In genomic region chr10:76351953-76352352, GRCm38 (mm10) we compare ENCODE assay signal across 21 mouse cellular contexts. TPM values are rescaled to one million over a fixed set of nuclear protein-coding genes. Genes with fewer than 3 reads are reported as not detected.
A peak's percentile ranks its signal among the peaks of the same experiment; 100 is the strongest.
DNase-seq lines count a peak whose midpoint lies in the region; ATAC-seq and TF ChIP-seq lines count a peak whose summit lies in the region.
"Had no signal": no experiment of that assay in that cellular context is flagged by ENCODE, and none has a peak within 500 bp of the region (broad histone marks: within the 10 kb centered on the region; RNA-seq: fewer than 3 reads in every experiment).

No protein-coding gene starts in this region.

- intact Hi-C loops in gastrocnemius, adult 2 months (cut with DNase I), result no loop called here
- intact Hi-C loops in gastrocnemius, postnatal 36 days (cut with DNase I), result no loop called here

- TF ChIP-seq EP300 in lung, postnatal 0 days (IDR thresholded peaks at IDR 0.05), result no peak

- H3K4me3 ChIP-seq in gastrocnemius, adult 2 months, result no peak overlapping the region
- H3K4me3 ChIP-seq in kidney, adult 2 months (ENCODE audit: insufficient read depth, low read depth, low read length), result no peak overlapping the region
- H3K4me3 ChIP-seq in kidney, embryonic 14.5 days (ENCODE audit: low read length), result no peak overlapping the region
- H3K4me3 ChIP-seq in lung, embryonic 14.5 days (ENCODE audit: low read depth, low read length), result no peak overlapping the region
- no peak overlapping the region for H3K4me3 ChIP-seq in lung, postnatal 0 days (ENCODE audit: low read depth, low read length)
- no peak overlapping the region for H3K4me3 ChIP-seq in forebrain, embryonic 14.5 days (ENCODE audit: low read depth, low read length)
- H3K4me3 ChIP-seq: hindbrain, embryonic 13.5 days; limb, embryonic 13.5 days; liver, embryonic 13.5 days; lung, embryonic 15.5 days; midbrain, embryonic 12.5 days; neural tube, embryonic 12.5 days had no signal

- peaks cover 1% of the 10 kb centered on the region; the same call in 1 of the 2 replicates for H3K36me3 ChIP-seq in kidney, adult 2 months (ENCODE audit: control insufficient read depth, insufficient read depth, low read length)
- H3K36me3 ChIP-seq in kidney, embryonic 14.5 days (ENCODE audit: control insufficient read depth, insufficient read depth, low read length), result peaks cover 68% of the 10 kb centered on the region
- H3K36me3 ChIP-seq in lung, embryonic 14.5 days (ENCODE audit: insufficient read depth), result peaks cover 71% of the 10 kb centered on the region
- H3K36me3 ChIP-seq in lung, postnatal 0 days (ENCODE audit: insufficient read depth, low read length), result peaks cover 40% of the 10 kb centered on the region
- peaks cover 69% of the 10 kb centered on the region for H3K36me3 ChIP-seq in forebrain, embryonic 14.5 days (ENCODE audit: control insufficient read depth, insufficient read depth, low read length)

- TF ChIP-seq CTCF in gastrocnemius, adult 2 months (IDR thresholded peaks at IDR 0.05), result no peak
- TF ChIP-seq CTCF in kidney, adult 2 months (conservative IDR thresholded peaks at IDR 0.05; ENCODE audit: insufficient read depth, insufficient read length, low read depth, low read length), result no peak
- TF ChIP-seq CTCF in lung, embryonic 14.5 days (IDR thresholded peaks at IDR 0.05; ENCODE audit: low read depth), result no peak
- TF ChIP-seq CTCF in lung, postnatal 0 days (IDR thresholded peaks at IDR 0.05), result no peak

- TF ChIP-seq POLR2A in kidney, adult 2 months (IDR thresholded peaks at IDR 0.05; ENCODE audit: low read depth, low read length), result no peak

- no peak overlapping the region for H3K9ac ChIP-seq in kidney, embryonic 14.5 days (ENCODE audit: low read depth, low read length)
- no peak overlapping the region for H3K9ac ChIP-seq in lung, embryonic 14.5 days
- H3K9ac ChIP-seq in lung, postnatal 0 days (replicated peaks; ENCODE audit: low read depth), result no peak overlapping the region
- no peak overlapping the region for H3K9ac ChIP-seq in forebrain, embryonic 14.5 days (ENCODE audit: low read length)
- H3K9ac ChIP-seq: forebrain, postnatal 0 days; hindbrain, embryonic 13.5 days; limb, embryonic 13.5 days; liver, embryonic 13.5 days; lung, embryonic 15.5 days; midbrain, embryonic 12.5 days; neural tube, embryonic 12.5 days had no signal

- no peak for DNase-seq in gastrocnemius, adult 2 months
- DNase-seq in gastrocnemius, postnatal 36 days, result no peak
- peak; percentile 15 for DNase-seq in kidney, adult 2 months
- no peak for DNase-seq in lung, embryonic 14.5 days
- no peak for DNase-seq in lung, postnatal 0 days (ENCODE audit: low spot score)
- DNase-seq in forebrain, embryonic 14.5 days (ENCODE audit: low spot score), result no peak
- DNase-seq in right cerebral cortex, postnatal 10 days (ENCODE audit: low spot score in 2 of 2), result no peak
- DNase-seq: adrenal gland, adult 2 months; cerebellum, adult 9-11 months; forebrain, postnatal 0 days; layer of hippocampus, postnatal 36 days; liver, embryonic 13.5 days; thymus, postnatal 36 days had no signal

- 61% methylated on average over 7 of the region's 7 CpGs for WGBS in kidney, adult 2 months
- 79% methylated on average over 7 of the region's 7 CpGs for WGBS in kidney, embryonic 14.5 days
- WGBS in lung, embryonic 14.5 days, result 63% methylated on average over 7 of the region's 7 CpGs
- WGBS in lung, postnatal 0 days, result 55% methylated on average over 7 of the region's 7 CpGs
- WGBS in forebrain, embryonic 14.5 days, result 88% methylated on average over 7 of the region's 7 CpGs

- no peak overlapping the region for H3K4me2 ChIP-seq in kidney, embryonic 14.5 days (replicated peaks; ENCODE audit: low read depth, low read length)
- H3K4me2 ChIP-seq in lung, embryonic 14.5 days, result no peak overlapping the region
- H3K4me2 ChIP-seq in lung, postnatal 0 days (replicated peaks; ENCODE audit: low read depth, low read length), result no peak overlapping the region
- H3K4me2 ChIP-seq in forebrain, embryonic 14.5 days (ENCODE audit: low read length), result no peak overlapping the region
- H3K4me2 ChIP-seq: hindbrain, embryonic 13.5 days; limb, embryonic 13.5 days; liver, embryonic 13.5 days; lung, embryonic 15.5 days; midbrain, embryonic 12.5 days; neural tube, embryonic 12.5 days had no signal

- peak overlapping the region; percentile 36 for H3K27ac ChIP-seq in gastrocnemius, adult 2 months
- no peak overlapping the region for H3K27ac ChIP-seq in kidney, adult 2 months (ENCODE audit: insufficient read depth, low read depth, low read length)
- H3K27ac ChIP-seq in kidney, embryonic 14.5 days (ENCODE audit: low read depth, low read length), result no peak overlapping the region
- H3K27ac ChIP-seq in lung, embryonic 14.5 days (ENCODE audit: low read depth), result peak overlapping the region; percentile 18; the same call in 1 of the 2 replicates
- no peak overlapping the region for H3K27ac ChIP-seq in lung, postnatal 0 days (ENCODE audit: low read length)
- no peak overlapping the region for H3K27ac ChIP-seq in forebrain, embryonic 14.5 days (ENCODE audit: low read depth, low read length)
- H3K27ac ChIP-seq: hindbrain, embryonic 13.5 days; limb, embryonic 13.5 days; liver, embryonic 13.5 days; lung, embryonic 15.5 days; macrophage; midbrain, embryonic 12.5 days; neural tube, embryonic 12.5 days had no signal

- no peaks in the 10 kb centered on the region for H3K9me3 ChIP-seq in kidney, embryonic 14.5 days (ENCODE audit: control insufficient read depth, low read length)
- H3K9me3 ChIP-seq in lung, embryonic 14.5 days (ENCODE audit: low read depth, low read length), result no peaks in the 10 kb centered on the region
- no peaks in the 10 kb centered on the region for H3K9me3 ChIP-seq in lung, postnatal 0 days (ENCODE audit: low read length)
- no peaks in the 10 kb centered on the region for H3K9me3 ChIP-seq in forebrain, embryonic 14.5 days (replicated peaks; ENCODE audit: control insufficient read depth, low read length)
- H3K9me3 ChIP-seq: hindbrain, embryonic 13.5 days; limb, embryonic 13.5 days; liver, embryonic 13.5 days; lung, embryonic 15.5 days; midbrain, embryonic 12.5 days; neural tube, embryonic 12.5 days had no signal

- ATAC-seq in kidney, embryonic 14.5 days (ENCODE audit: low FRiP score, low TSS enrichment), result no peak
- no peak for ATAC-seq in lung, embryonic 14.5 days (ENCODE audit: insufficient read depth)
- ATAC-seq in lung, postnatal 0 days, result no peak
- no peak for ATAC-seq in forebrain, embryonic 14.5 days
- ATAC-seq: forebrain, postnatal 0 days; inflammation-experienced regulatory T-cells, adult 6 months had no signal

- no peaks in the 10 kb centered on the region for H3K27me3 ChIP-seq in kidney, adult 2 months (replicated peaks; ENCODE audit: control insufficient read depth, insufficient read depth, low read length)
- no peaks in the 10 kb centered on the region for H3K27me3 ChIP-seq in kidney, embryonic 14.5 days (ENCODE audit: control insufficient read depth, insufficient read depth, low read length)
- H3K27me3 ChIP-seq in lung, embryonic 14.5 days (ENCODE audit: insufficient read depth, low read length), result no peaks in the 10 kb centered on the region
- H3K27me3 ChIP-seq in lung, postnatal 0 days (replicated peaks; ENCODE audit: insufficient read depth, low read length), result no peaks in the 10 kb centered on the region
- H3K27me3 ChIP-seq in forebrain, embryonic 14.5 days (replicated peaks; ENCODE audit: control insufficient read depth, insufficient read depth, low read length), result no peaks in the 10 kb centered on the region
- H3K27me3 ChIP-seq: hindbrain, embryonic 13.5 days; limb, embryonic 13.5 days; liver, embryonic 13.5 days; lung, embryonic 15.5 days; midbrain, embryonic 12.5 days; neural tube, embryonic 12.5 days had no signal

- H3K4me1 ChIP-seq in kidney, adult 2 months (ENCODE audit: control insufficient read depth, insufficient read depth, low read length), result no peaks in the 10 kb centered on the region
- no peaks in the 10 kb centered on the region for H3K4me1 ChIP-seq in kidney, embryonic 14.5 days (ENCODE audit: control insufficient read depth, insufficient read depth, low read length)
- H3K4me1 ChIP-seq in lung, embryonic 14.5 days (ENCODE audit: insufficient read depth), result no peaks in the 10 kb centered on the region
- no peaks in the 10 kb centered on the region for H3K4me1 ChIP-seq in lung, postnatal 0 days (ENCODE audit: insufficient read depth, low read depth, low read length)
- H3K4me1 ChIP-seq in forebrain, embryonic 14.5 days (ENCODE audit: control insufficient read depth, insufficient read depth, low read length), result no peaks in the 10 kb centered on the region
- H3K4me1 ChIP-seq: hindbrain, embryonic 13.5 days; limb, embryonic 13.5 days; liver, embryonic 13.5 days; lung, embryonic 15.5 days; midbrain, embryonic 12.5 days; neural tube, embryonic 12.5 days had no signal

RNA-seq across cellular contexts. Expression of gene Dip2a, which starts 6.9 kb away (rescaled TPM):
- 1 to 10 TPM; 3.8 to 5.0 TPM for total RNA-seq in gastrocnemius, adult 2 months (2021)
- 1 to 10 TPM; 3.9 to 5.3 TPM for total RNA-seq in gastrocnemius, postnatal 36 days (2021)
- 13.2 and 15.0 TPM in 2 replicates for polyA plus RNA-seq in kidney, adult 2 months (2012; rRNA removed)
- polyA plus RNA-seq in kidney, embryonic 14.5 days (2014; fragmentation: Nextera tagmentation; extraction: Ambion mirVana), result 5.7 and 6.3 TPM in 2 replicates
- polyA plus RNA-seq in lung, embryonic 14.5 days (2014; fragmentation: Nextera tagmentation; extraction: Ambion mirVana), result 6.5 and 6.6 TPM in 2 replicates
- 7.2 and 8.1 TPM in 2 replicates for polyA plus RNA-seq in lung, postnatal 0 days (2015; fragmentation: Nextera tagmentation; extraction: Ambion mirVana)
- 5.6 and 6.9 TPM in 2 replicates for polyA plus RNA-seq in forebrain, embryonic 14.5 days (2014; fragmentation: Nextera tagmentation; extraction: Ambion mirVana)

Comparison
In these comparisons a context has a peak if more than half of its experiments do, and no peak if none do; other contexts are left out.
1. H3K27ac ChIP-seq: peak in gastrocnemius, adult 2 months (single experiment) and lung, embryonic 14.5 days (single experiment); none in kidney, adult 2 months (single experiment), kidney, embryonic 14.5 days (single experiment), lung, postnatal 0 days (single experiment) and forebrain, embryonic 14.5 days (single experiment).